Mouse (Mus musculus) macrophage (primary cell): ENCODE measurements around the gene Hist1h4f. TPM values are rescaled to one million over a fixed set of nuclear protein-coding genes. Genes with fewer than 3 reads are reported as not detected.
"Not testable (repeated sequence)": the region's sequence is repeated elsewhere in the genome, so short reads cannot be mapped to it uniquely, and the experiment has no call there.

Experiments used
- H3K27ac ChIP-seq: fragments of 350-480 bp; formaldehyde crosslinking; 2 replicates; pipeline ENCODE4 v1.9.0; 2021
- H3K36me3 ChIP-seq: fragments of 350-480 bp; formaldehyde crosslinking; 2 replicates; pipeline ENCODE4 v1.9.0; 2021; ENCODE audit errors: inconsistent target
- H3K4me3 ChIP-seq: fragments of 350-480 bp; formaldehyde crosslinking; 2 replicates; pipeline ENCODE4 v1.9.0; 2021; ENCODE audit errors: inconsistent target
- H3K79me2 ChIP-seq: fragments of 350-480 bp; formaldehyde crosslinking; 2 replicates; pipeline ENCODE4 v1.9.0; 2021; ENCODE audit errors: inconsistent target
- WGBS: methylation state at CpG from one replicate; pipeline ENCODE4 v1.1.7; 2026; ENCODE audit warnings: inconsistent platforms; ENCODE audit not compliant: missing documents; 5-methylcytosine and 5-hydroxymethylcytosine counted together
- polyA plus RNA-seq: library from polyadenylated mRNA; stranded (reverse); fragments of 250-400 nt; gene quantifications from 3 replicates; pipeline ENCODE4 v1.2.4, GENCODE M21; 2018; ENCODE audit warnings: inconsistent platforms
- total RNA-seq, 78 experiments: library from RNA; depleted of rRNA; stranded (reverse); fragments of 250-400 nt; gene quantifications; 1 replicate in 9 of 78; 2 replicates in 24 of 78; 3 replicates in 43 of 78; 4 replicates in 2 of 78; pipeline ENCODE4 v1.2.4; 2018; ENCODE audit warnings: inconsistent platforms in 56 of 78

Hist1h4f gene
- 10 to 100 TPM in 10 of 26 experiments, 1 to 10 TPM in 6, not detected in 10; 3.8 to 50.3 (median 12.6) TPM for total RNA-seq (2018; cell fraction: chromatin; rRNA removed)
- total RNA-seq (2018; cell fraction: cytosol; rRNA removed): 100 to 1,000 TPM in 3 of 26 experiments, 10 to 100 TPM in 23; 10.3 to 134 (median 44.9) TPM
- total RNA-seq (2018; cell fraction: nucleus; rRNA removed): 10 to 100 TPM in 12 of 26 experiments, 1 to 10 TPM in 12, not detected in 2; 2.3 to 63.3 (median 10.3) TPM
- not detected in 3 replicates for polyA plus RNA-seq

GRCm38 (mm10) chr13:23551146-23551834 is at the start of gene Hist1h4f:
Gene Hist1h4f, minus strand, starts transcription at chr13:23551648.
- peak within 1 kb of the TSS; percentile 75 for H3K27ac ChIP-seq
- peak within 1 kb of the TSS; percentile 13; the same call in 1 of the 2 replicates for H3K4me3 ChIP-seq
- not testable (repeated sequence) for H3K79me2 ChIP-seq, H3K36me3 ChIP-seq
- under 1% methylated on average over 33 of the region's 47 CpGs for WGBS

- Histone ChIP-seq H3K4me3 (no peak overlapping the region), H3K79me2 (no peaks in the 10 kb centered on the region), H3K27ac (no peak overlapping the region), H3K36me3 (no peaks in the 10 kb centered on the region)
- whole genome bisulfite sequencing: 9% methylated on average over 9 of the region's 9 CpGs
Measured at GRCm38 (mm10) chr13:23597957-23598356, 46.5 kb upstream of the Hist1h4f start.

- Histone ChIP-seq H3K36me3 (no peaks in the 10 kb centered on the region), H3K4me3 (no peak overlapping the region), H3K27ac (no peak overlapping the region), H3K79me2 (no peaks in the 10 kb centered on the region)
- 95% methylated on average over 7 of the region's 7 CpGs for WGBS
Measured at GRCm38 (mm10) chr13:23595622-23596372, 44.3 kb upstream of the Hist1h4f start.

GRCm38 (mm10) chr13:23595185-23595584 is 43.7 kb upstream of the Hist1h4f start:
- H3K4me3 ChIP-seq: no peak overlapping the region
- no peaks in the 10 kb centered on the region for H3K36me3 ChIP-seq
- no peaks in the 10 kb centered on the region for H3K79me2 ChIP-seq
- 79% methylated on average over 2 of the region's 2 CpGs for WGBS
- H3K27ac ChIP-seq: no peak overlapping the region

- no peaks in the 10 kb centered on the region for H3K79me2 ChIP-seq
- no peak overlapping the region for H3K4me3 ChIP-seq
- H3K36me3 ChIP-seq: no peaks in the 10 kb centered on the region
- no peak overlapping the region for H3K27ac ChIP-seq
- WGBS: 33% methylated on average over 5 of the region's 5 CpGs
Measured at GRCm38 (mm10) chr13:23593051-23593770, 41.8 kb upstream of the Hist1h4f start.

- H3K79me2 ChIP-seq: no peaks in the 10 kb centered on the region
- H3K27ac ChIP-seq: no peak overlapping the region
- H3K4me3 ChIP-seq: no peak overlapping the region
- WGBS: 83% methylated on average over 7 of the region's 7 CpGs
- no peaks in the 10 kb centered on the region for H3K36me3 ChIP-seq
Measured at GRCm38 (mm10) chr13:23592614-23593013, 41.2 kb upstream of the Hist1h4f start.

- H3K36me3 ChIP-seq, H3K79me2 ChIP-seq, H3K4me3 ChIP-seq, H3K27ac ChIP-seq: not testable (repeated sequence)
- WGBS: 97% methylated on average over 5 of the region's 7 CpGs
Measured at GRCm38 (mm10) chr13:23591886-23592285, 40.4 kb upstream of the Hist1h4f start.

DNA sequence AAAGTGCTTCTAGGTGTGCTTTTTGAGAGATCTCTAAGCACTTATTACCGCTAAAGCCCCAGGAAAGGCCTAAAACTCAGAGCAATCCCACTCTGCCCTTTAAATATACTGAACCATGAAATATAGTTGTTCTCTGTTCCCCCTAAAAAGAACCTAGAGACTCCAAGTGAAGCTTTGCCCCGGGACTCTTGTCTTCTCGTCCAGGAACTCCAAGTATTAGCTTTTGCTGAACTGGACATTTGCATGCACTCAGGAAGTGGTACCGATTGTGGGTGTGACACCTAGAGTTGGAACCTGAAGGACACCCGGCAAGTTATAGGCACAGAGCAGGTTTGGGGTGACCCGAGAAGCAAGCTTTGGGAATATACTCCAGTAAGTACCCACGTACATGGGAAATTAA is 39.8 kb upstream of the Hist1h4f start:
- H3K4me3 ChIP-seq: no peak overlapping the region
- H3K27ac ChIP-seq: no peak overlapping the region
- no peaks in the 10 kb centered on the region for H3K36me3 ChIP-seq
- no peaks in the 10 kb centered on the region for H3K79me2 ChIP-seq
- 92% methylated on average over 7 of the region's 7 CpGs for WGBS

DNA sequence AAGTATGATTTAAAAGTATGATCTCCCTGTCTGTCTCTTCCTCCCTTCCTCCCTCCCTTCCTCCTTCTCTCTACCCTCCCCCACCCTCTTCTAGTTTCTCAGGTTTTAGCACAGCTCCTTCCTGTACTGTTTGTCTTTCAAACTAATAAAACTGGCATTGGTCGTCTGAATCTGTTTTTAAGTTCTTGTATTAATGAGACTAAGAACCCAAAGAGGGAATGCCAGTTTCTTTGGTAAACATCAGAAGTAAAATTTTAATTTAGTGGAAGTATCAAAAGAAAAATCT is 35.4 kb upstream of the Hist1h4f start:
- WGBS: no CpG with 5 or more reads among the region's 1 CpGs
- Histone ChIP-seq H3K27ac (peak overlapping the region; percentile 81), H3K4me3 (peak overlapping the region; percentile 43), H3K36me3 (no peaks in the 10 kb centered on the region), H3K79me2 (no peaks in the 10 kb centered on the region)

GRCm38 (mm10) chr13:23586099-23586939 is 34.9 kb upstream of the Hist1h4f start:
- no peaks in the 10 kb centered on the region for H3K36me3 ChIP-seq
- H3K27ac ChIP-seq: peak overlapping the region; percentile 81
- WGBS: 6% methylated on average over 22 of the region's 22 CpGs
- peak overlapping the region; percentile 43 for H3K4me3 ChIP-seq
- H3K79me2 ChIP-seq: no peaks in the 10 kb centered on the region

GRCm38 (mm10) chr13:23585442-23586098 is 34.1 kb upstream of the Hist1h4f start:
- WGBS: 0% methylated on average over 7 of the region's 36 CpGs
- H3K4me3 ChIP-seq: peak overlapping the region; percentile 43
- H3K27ac ChIP-seq: peak overlapping the region; percentile 88
- H3K36me3 ChIP-seq, H3K79me2 ChIP-seq: not testable (repeated sequence)

DNA sequence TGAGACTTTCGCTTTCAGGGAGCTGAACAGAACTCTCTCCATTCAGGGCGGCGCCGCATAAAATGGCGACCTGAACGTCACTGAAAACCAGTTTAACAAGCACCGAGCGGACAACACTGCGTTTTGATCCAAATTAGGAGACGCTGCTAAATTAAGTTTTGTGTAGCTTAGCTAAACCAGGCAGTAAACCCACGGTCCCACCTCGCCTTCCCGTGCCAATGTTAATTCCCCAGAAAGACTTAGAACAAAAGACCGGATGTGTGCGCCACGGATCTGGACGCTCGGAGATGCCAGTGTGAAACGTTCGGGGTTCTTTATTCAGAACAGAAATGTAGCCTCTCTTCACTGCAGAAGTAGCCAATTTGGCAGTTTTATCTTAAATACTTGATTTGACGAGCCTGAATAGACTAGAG is 33.6 kb upstream of the Hist1h4f start:
- under 1% methylated on average over 21 of the region's 21 CpGs for WGBS
- peak overlapping the region; percentile 88 for H3K27ac ChIP-seq
- no peaks in the 10 kb centered on the region for H3K79me2 ChIP-seq
- no peaks in the 10 kb centered on the region for H3K36me3 ChIP-seq
- peak overlapping the region; percentile 43 for H3K4me3 ChIP-seq

GRCm38 (mm10) chr13:23584331-23584730 is 32.9 kb upstream of the Hist1h4f start:
- Histone ChIP-seq H3K36me3 (no peaks in the 10 kb centered on the region), H3K4me3 (peak overlapping the region; percentile 43), H3K27ac (peak overlapping the region; percentile 88), H3K79me2 (no peaks in the 10 kb centered on the region)
